Mouse (Mus musculus) kidney, embryonic 16.5 days (tissue): ENCODE data around the gene Kcnn4. TPM values are rescaled to one million over a fixed set of nuclear protein-coding genes. Genes with fewer than 3 reads are reported as not detected.

Experiments used
- ATAC-seq: fragments of 200-750 bp; cut with Nextera tagmentation; 2 replicates; pipeline ENCODE4 v1.8.0; 2017; ENCODE audit warnings: moderate TSS enrichment; ENCODE audit not compliant: low FRiP score, low TSS enrichment
- H3K27ac ChIP-seq: fragments of 300-500 bp; sonication (generic); 2 replicates; pipeline ENCODE4 v1.5.1; 2014; ENCODE audit warnings: low read length
- H3K27me3 ChIP-seq: fragments of 300-500 bp; sonication (generic); 2 replicates; pipeline ENCODE4 v1.6.1; 2014; ENCODE audit warnings: low read length, control low read depth, mixed read lengths; ENCODE audit not compliant: insufficient read depth
- H3K36me3 ChIP-seq: fragments of 300-500 bp; sonication (generic); 2 replicates; pipeline ENCODE4 v1.6.1; 2014; ENCODE audit warnings: low read length, control low read depth, mixed read lengths; ENCODE audit not compliant: insufficient read depth
- H3K4me1 ChIP-seq: fragments of 300-500 bp; sonication (generic); 2 replicates; pipeline ENCODE4 v1.6.1; 2014; ENCODE audit warnings: low read length, control low read depth, mixed read lengths; ENCODE audit not compliant: insufficient read depth
- H3K4me2 ChIP-seq: fragments of 300-500 bp; sonication (generic); replicated peaks from 2 replicates; pipeline ENCODE4 v1.6.1; 2014; ENCODE audit warnings: low read depth, low read length
- H3K4me3 ChIP-seq: fragments of 300-500 bp; sonication (generic); 2 replicates; pipeline ENCODE4 v1.5.1; 2014; ENCODE audit warnings: mild to moderate bottlenecking, low read length
- H3K9ac ChIP-seq: fragments of 300-500 bp; sonication (generic); replicated peaks from 2 replicates; pipeline ENCODE4 v1.6.1; 2014; ENCODE audit warnings: low read length
- H3K9me3 ChIP-seq: fragments of 300-500 bp; sonication (generic); 2 replicates; pipeline ENCODE4 v1.6.1; 2016; ENCODE audit warnings: low read length, control low read depth
- WGBS: fragments of 180-500 bp; shearing (Covaris S2); extraction: QIAGEN DNeasy Blood & Tissue Kit; methylation state at CpG from one replicate; pipeline ENCODE4 v1.1.7; 2014; 5-methylcytosine and 5-hydroxymethylcytosine counted together
- polyA plus RNA-seq: library from polyadenylated mRNA; unstranded; fragments of >200 nt; fragmentation: Nextera tagmentation; extraction: Ambion mirVana; gene quantifications from 2 replicates; pipeline ENCODE4 v1.2.1, GENCODE M21; 2015

Gene Kcnn4
- polyA plus RNA-seq, 1 experiment from 2014 or later, result 4.4 TPM

DNA sequence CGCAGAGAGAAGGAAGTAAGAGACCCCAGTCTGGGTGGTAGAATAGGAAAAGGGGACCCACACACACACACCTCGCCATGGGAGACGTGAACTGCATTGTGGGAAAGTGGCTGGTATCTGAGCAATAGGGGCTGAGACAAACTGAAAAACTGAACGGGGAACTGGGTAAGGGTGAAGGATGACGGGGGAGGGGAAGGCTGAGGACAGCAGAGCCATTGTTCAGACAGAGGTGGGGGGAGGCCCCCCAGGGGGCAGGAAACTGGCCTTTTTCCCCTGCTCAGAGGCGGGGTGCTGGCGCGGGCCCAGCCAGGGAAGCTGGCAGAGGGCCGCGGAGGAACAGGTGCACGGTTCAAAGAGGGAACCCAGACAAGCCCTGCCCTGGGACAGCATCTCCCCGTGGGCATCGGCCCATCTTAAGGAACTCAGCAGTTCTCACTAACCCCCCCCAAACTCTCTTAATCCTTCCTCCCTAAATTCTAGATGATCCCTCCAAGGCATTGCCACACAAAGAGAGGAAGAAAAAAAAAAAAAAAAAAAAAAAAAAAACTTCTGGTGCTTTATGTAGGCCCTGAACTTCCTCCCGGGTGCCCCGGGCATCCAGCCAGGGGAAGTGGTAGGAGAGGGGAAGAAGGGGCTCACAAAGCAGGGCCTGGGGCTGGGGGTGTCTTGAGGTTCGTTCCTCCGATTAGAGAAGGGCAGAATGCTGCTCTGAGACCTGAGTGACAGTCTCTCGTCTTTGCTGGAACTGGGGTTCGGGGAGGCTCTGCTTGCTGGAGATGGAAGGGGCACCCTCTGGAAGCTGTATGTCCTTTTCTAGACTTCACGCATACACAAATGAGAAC is 3.7 kb downstream of the Kcnn4 start:
- peak; percentile 30; the same call in 1 of the 2 replicates for ATAC-seq
- Histone ChIP-seq H3K4me2 (no peak overlapping the region), H3K4me1 (peaks cover 25% of the 10 kb centered on the region), H3K4me3 (no peak overlapping the region), H3K27ac (peak overlapping the region; percentile 51), H3K9me3 (no peaks in the 10 kb centered on the region), H3K36me3 (no peaks in the 10 kb centered on the region), H3K27me3 (no peaks in the 10 kb centered on the region), H3K9ac (no peak overlapping the region)
- 41% methylated on average over 20 of the region's 20 CpGs for WGBS

DNA sequence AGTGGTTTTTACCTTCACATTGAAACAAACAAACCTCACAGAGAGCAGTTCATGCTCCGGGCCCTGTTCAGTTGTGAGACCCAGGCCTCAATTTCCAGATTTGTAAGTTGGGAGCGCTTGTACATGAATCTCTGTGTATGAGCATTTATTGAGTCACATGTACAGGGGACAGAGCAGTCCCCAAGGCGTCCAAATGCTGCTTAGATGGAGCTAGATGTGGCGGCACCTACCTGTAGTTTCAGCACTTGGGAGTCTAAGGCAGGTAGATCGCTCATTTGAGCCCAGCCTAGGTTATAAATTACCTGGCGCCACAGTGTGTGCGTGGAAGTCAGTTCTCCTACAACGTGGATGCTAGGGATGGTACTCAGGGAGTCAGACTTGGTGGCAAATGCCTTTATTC is 6.4 kb downstream of the Kcnn4 start:
- no peaks in the 10 kb centered on the region for H3K36me3 ChIP-seq
- H3K4me1 ChIP-seq, result peaks cover 28% of the 10 kb centered on the region
- H3K9me3 ChIP-seq, result no peaks in the 10 kb centered on the region
- H3K4me3 ChIP-seq, result no peak overlapping the region
- H3K27ac ChIP-seq, result no peak overlapping the region
- H3K4me2 ChIP-seq, result no peak overlapping the region
- H3K9ac ChIP-seq, result no peak overlapping the region
- no peak for ATAC-seq
- WGBS, result 81% methylated on average over 8 of the region's 8 CpGs
- H3K27me3 ChIP-seq, result no peaks in the 10 kb centered on the region

DNA sequence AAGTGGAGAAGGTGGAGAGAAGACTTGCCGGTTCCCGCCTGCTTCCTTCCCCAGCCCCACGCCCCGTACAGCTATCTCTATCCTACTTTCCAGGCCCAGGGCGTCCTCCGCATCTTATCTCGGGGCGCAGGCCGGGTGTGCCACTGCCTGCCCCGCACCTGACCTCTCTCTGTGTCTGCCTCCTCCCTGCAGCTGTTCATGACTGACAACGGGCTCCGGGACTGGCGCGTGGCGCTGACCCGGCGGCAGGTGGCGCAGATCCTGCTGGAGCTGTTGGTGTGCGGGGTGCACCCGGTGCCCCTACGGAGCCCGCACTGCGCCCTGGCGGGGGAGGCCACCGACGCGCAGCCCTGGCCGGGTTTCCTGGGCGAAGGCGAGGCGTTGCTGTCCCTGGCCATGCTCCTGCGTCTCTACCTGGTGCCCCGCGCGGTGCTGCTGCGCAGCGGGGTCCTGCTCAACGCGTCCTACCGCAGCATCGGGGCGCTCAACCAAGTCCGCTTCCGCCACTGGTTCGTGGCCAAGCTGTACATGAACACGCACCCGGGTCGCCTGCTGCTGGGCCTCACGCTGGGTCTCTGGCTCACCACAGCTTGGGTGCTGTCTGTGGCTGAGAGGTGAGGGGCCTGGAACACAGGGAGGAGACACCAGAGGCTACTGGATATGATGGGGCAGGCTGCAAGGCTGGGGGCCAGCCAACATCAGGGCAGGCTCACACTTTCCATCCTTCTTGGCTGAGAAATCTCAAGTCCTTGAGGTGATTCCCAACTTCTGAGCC is 7.2 kb downstream of the Kcnn4 start:
- no peaks in the 10 kb centered on the region for H3K36me3 ChIP-seq
- H3K27ac ChIP-seq, result no peak overlapping the region
- 6% methylated on average over 49 of the region's 49 CpGs for WGBS
- peak overlapping the region; percentile 50 for H3K4me2 ChIP-seq
- peak; percentile 37 for ATAC-seq
- H3K9me3 ChIP-seq, result no peaks in the 10 kb centered on the region
- peak overlapping the region; percentile 31 for H3K4me3 ChIP-seq
- H3K9ac ChIP-seq, result peak overlapping the region; percentile 60
- peaks cover 28% of the 10 kb centered on the region for H3K4me1 ChIP-seq
- no peaks in the 10 kb centered on the region for H3K27me3 ChIP-seq

DNA sequence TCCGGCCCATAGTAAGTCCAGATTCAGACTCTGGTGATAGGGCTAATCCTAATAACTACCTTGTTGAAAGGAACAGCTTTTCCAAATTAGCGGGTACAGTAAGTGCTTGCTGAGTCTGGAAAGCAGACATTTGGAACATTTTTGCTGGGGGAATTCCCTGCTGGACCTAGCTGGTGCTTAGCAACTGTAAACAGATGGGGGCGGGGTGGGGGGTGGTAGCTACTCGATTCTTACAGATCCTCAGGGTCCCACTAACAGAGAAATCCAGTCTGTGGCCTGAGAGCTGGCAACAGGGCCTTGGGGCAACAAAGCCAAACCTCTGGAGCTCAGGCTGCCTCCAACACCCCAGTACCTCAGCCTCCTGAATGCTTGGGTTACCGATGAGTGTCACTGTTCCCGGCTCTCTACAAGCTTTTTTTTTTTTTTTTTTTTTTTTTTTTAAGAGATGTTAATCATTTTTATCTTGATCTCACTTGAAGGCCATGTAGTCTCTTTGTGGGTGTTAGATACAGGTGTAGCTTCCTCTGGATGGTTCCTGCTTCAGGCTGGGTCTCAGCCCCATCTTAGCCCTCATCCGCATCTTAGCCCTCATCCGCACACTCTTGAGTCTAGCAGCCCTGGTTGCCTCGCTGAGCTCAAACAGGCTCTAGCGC is 8.1 kb downstream of the Kcnn4 start:
- ATAC-seq, result no peak
- no peaks in the 10 kb centered on the region for H3K27me3 ChIP-seq
- no peak overlapping the region for H3K9ac ChIP-seq
- no peak overlapping the region for H3K4me3 ChIP-seq
- 66% methylated on average over 10 of the region's 10 CpGs for WGBS
- no peak overlapping the region for H3K4me2 ChIP-seq
- no peaks in the 10 kb centered on the region for H3K36me3 ChIP-seq
- H3K4me1 ChIP-seq, result peaks cover 21% of the 10 kb centered on the region
- no peaks in the 10 kb centered on the region for H3K9me3 ChIP-seq
- H3K27ac ChIP-seq, result no peak overlapping the region

DNA sequence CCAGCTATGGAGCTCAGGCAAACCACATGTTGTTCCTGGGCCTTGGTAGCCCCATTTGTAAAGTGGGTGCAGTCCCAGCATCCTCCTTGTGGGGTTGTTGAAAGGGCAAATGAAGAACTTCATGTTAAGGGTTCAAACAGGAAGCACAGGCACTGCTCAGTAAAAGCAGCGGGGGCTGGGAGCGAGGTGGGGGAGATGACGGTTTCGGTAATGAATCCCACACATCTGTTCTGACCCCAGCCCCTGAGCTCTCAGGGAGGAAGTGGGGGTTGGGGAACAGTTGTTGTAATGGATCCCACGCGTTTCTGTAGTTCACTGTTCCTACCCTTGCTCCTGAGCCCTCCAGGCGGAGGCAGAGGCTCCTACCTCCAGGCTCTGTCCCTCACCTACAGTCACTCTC is 9.9 kb downstream of the Kcnn4 start:
- Histone ChIP-seq H3K4me1 (peaks cover 17% of the 10 kb centered on the region), H3K4me3 (no peak overlapping the region), H3K9me3 (no peaks in the 10 kb centered on the region), H3K27me3 (no peaks in the 10 kb centered on the region), H3K4me2 (no peak overlapping the region), H3K9ac (0 out of 2 replicates have a peak overlapping the region, but pooled peaks have one; percentile 16), H3K36me3 (no peaks in the 10 kb centered on the region), H3K27ac (0 out of 2 replicates have a peak overlapping the region, but pooled peaks have one; percentile 3)
- no peak for ATAC-seq
- 14% methylated on average over 7 of the region's 7 CpGs for WGBS

DNA sequence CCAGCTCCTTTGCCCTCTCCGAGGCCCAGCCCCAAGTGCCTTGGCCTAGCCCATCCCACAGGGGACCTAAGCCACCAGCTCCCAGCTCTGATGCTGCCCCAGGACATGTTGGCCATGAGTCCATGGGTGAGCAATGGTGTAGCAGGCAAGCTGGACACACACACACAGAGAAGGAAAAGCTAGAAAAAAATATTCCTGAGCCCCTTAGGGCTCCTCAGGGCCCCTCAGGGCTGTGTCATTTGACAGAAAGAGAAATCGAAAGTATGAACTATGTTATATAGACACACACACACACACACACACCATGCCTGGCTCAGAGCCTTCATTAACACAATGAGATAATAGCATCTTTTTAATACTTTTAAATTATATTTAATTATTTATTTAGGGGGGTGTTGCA is 10.3 kb downstream of the Kcnn4 start:
- no peak overlapping the region for H3K4me3 ChIP-seq
- WGBS, result 60% methylated on average over 2 of the region's 2 CpGs
- no peaks in the 10 kb centered on the region for H3K9me3 ChIP-seq
- no peaks in the 10 kb centered on the region for H3K27me3 ChIP-seq
- no peak overlapping the region for H3K4me2 ChIP-seq
- ATAC-seq, result no peak
- 0 out of 2 replicates have a peak overlapping the region, but pooled peaks have one; percentile 16 for H3K9ac ChIP-seq
- H3K4me1 ChIP-seq, result peaks cover 17% of the 10 kb centered on the region
- H3K36me3 ChIP-seq, result no peaks in the 10 kb centered on the region
- H3K27ac ChIP-seq, result no peak overlapping the region

DNA sequence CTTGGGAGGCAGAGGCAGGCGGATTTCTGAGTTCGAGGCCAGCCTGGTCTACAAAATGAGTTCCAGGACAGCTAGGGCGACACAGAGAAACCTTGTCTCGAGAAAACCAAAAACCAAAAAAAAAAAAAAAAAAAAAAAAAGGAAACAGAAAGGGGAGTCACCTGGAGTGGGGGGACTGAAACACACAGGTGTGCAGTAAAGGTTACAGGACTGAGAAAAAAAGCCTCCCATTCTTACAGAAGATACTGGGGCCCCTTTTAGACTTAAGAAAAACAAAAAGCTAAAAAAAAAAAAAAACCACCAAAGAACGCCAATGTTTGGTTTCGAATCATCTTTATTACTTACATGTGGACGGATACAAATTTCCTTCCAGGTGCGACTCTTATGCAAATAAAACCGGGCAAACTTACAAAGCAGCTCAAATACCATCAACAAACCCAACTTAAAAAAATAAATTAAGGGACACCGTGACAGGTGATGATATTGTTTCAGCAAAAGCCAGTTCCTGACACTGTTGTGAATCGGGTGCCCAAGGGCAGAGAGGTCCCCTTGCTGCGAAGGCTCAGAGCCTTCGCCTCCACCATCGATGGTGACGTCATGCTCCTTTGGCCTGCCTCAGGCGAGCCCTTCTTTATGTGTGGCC is 12.8 kb downstream of the Kcnn4 start:
- Histone ChIP-seq H3K36me3 (no peaks in the 10 kb centered on the region), H3K9ac (no peak overlapping the region), H3K27me3 (no peaks in the 10 kb centered on the region), H3K4me3 (no peak overlapping the region), H3K4me1 (peaks cover 7% of the 10 kb centered on the region), H3K27ac (no peak overlapping the region), H3K9me3 (no peaks in the 10 kb centered on the region), H3K4me2 (no peak overlapping the region)
- WGBS, result 81% methylated on average over 16 of the region's 16 CpGs
- ATAC-seq, result no peak

DNA sequence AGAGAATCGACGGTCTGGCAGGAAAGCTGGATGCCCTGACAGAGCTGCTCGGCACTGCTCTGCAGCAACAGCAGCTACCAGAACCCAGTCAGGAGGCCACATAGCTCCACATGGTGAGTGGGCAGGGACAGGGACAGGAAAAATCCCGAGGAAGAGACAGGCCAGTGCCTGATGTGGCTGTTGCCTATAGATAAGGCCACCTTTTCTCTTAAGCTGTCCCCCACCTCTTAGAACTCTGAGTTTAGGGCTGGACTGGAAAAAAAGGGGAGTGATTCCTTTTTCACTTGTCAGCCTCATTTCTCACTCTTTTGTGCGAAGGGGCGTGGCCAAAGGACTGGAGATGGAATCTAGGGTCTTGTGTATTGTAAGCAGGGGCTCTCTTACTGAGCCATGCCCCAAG is 14.0 kb downstream of the Kcnn4 start:
- H3K27me3 ChIP-seq, result no peaks in the 10 kb centered on the region
- no peak for ATAC-seq
- peaks cover 8% of the 10 kb centered on the region for H3K4me1 ChIP-seq
- WGBS, result 49% methylated on average over 6 of the region's 6 CpGs
- H3K9ac ChIP-seq, result no peak overlapping the region
- H3K4me2 ChIP-seq, result no peak overlapping the region
- no peaks in the 10 kb centered on the region for H3K36me3 ChIP-seq
- H3K9me3 ChIP-seq, result no peaks in the 10 kb centered on the region
- no peak overlapping the region for H3K27ac ChIP-seq
- H3K4me3 ChIP-seq, result no peak overlapping the region

DNA sequence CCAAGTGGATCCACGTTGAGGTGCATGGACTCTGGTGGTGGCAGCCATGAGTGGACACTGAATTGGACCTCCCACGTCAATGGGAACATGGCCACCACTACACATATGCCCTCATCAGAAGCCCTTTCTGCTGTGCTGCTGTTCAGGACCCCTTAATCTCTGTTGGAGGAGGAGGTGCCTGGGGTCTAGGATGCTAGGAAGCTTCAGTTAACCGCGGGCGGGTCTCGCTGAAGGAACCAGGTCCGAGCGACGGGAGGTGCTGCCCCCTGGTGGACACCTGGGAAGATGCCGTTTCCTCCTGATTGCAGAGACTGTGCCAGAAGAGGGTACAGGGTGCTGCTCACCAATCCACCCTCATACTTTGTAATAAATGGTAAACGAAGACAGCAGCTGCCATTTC is 14.8 kb downstream of the Kcnn4 start:
- WGBS, result 6% methylated on average over 11 of the region's 11 CpGs
- Histone ChIP-seq H3K27ac (no peak overlapping the region), H3K4me3 (no peak overlapping the region), H3K4me2 (peak overlapping the region; percentile 30; the same call in 1 of the 2 replicates), H3K36me3 (no peaks in the 10 kb centered on the region), H3K9ac (no peak overlapping the region), H3K9me3 (no peaks in the 10 kb centered on the region), H3K4me1 (peaks cover 14% of the 10 kb centered on the region), H3K27me3 (no peaks in the 10 kb centered on the region)
- no peak for ATAC-seq
